Mouse (Mus musculus): ENCODE results near the gene Kmt2c.
A peak's percentile ranks its signal among the peaks of the same experiment; 100 is the strongest.

GRCm38 (mm10) chr5:25436081-25436480 is 62.5 kb downstream of the Kmt2c start:
- 0 out of 2 replicates have a peak, but pooled peaks have one; percentile 4 for TF ChIP-seq CTCF (IDR thresholded peaks at IDR 0.05; ENCODE audit: low read depth, low read length)
- TF ChIP-seq POLR2A (IDR thresholded peaks at IDR 0.05; ENCODE audit: extremely low read depth, insufficient read depth, low read length), result no peak
